Mouse (Mus musculus): ENCODE measurements at regions not wholly inside any gene's neighbourhood (a gene's known extent, or its start where the extent isn't known, plus 50 kb on each side); places are given as distances from the start of the nearest gene placed in this dataset.
"Not testable (repeated sequence)": the region's sequence is repeated elsewhere in the genome, so short reads cannot be mapped to it uniquely, and the experiment has no call there.

- ATAC-seq (ENCODE audit: low TSS enrichment) = peak; percentile 31; the same call in 1 of the 2 replicates
Observed at GRCm38 (mm10) chr16:30683986-30684385, 84.5 kb downstream of the Fam43a start.

- ATAC-seq (ENCODE audit: low TSS enrichment) = no peak
Observed at GRCm38 (mm10) chr16:30686536-30686935, 87.0 kb downstream of the Fam43a start.

GRCm38 (mm10) chr16:30687225-30687624, 87.7 kb downstream of the Fam43a start:
- ATAC-seq (ENCODE audit: low TSS enrichment) = no peak

- no peak for ATAC-seq (ENCODE audit: low TSS enrichment)
Observed at GRCm38 (mm10) chr16:30687682-30688081, 88.2 kb downstream of the Fam43a start.

- no peak for ATAC-seq (ENCODE audit: low TSS enrichment)
Observed at GRCm38 (mm10) chr16:30690531-30690930, 91.0 kb downstream of the Fam43a start.

- no peak for ATAC-seq (ENCODE audit: low TSS enrichment)
Observed at GRCm38 (mm10) chr16:30691964-30692363, 92.4 kb downstream of the Fam43a start.

GRCm38 (mm10) chr16:30692541-30693141, 93.1 kb downstream of the Fam43a start:
- no peak for ATAC-seq (ENCODE audit: low TSS enrichment)

GRCm38 (mm10) chr16:30693206-30693605, 93.7 kb downstream of the Fam43a start:
- ATAC-seq (ENCODE audit: low TSS enrichment) = no peak

GRCm38 (mm10) chr16:30693839-30694527, 94.5 kb downstream of the Fam43a start:
- no peak for ATAC-seq (ENCODE audit: low TSS enrichment)

- no peak for ATAC-seq (ENCODE audit: low TSS enrichment)
Observed at GRCm38 (mm10) chr16:30695691-30696090, 96.2 kb downstream of the Fam43a start.

- peak; percentile 83 for ATAC-seq (ENCODE audit: low TSS enrichment)
Observed at GRCm38 (mm10) chr16:30697209-30697608, 97.7 kb downstream of the Fam43a start.

GRCm38 (mm10) chr16:30697806-30698205, 98.3 kb downstream of the Fam43a start:
- ATAC-seq (ENCODE audit: low TSS enrichment) = peak; percentile 64

- ATAC-seq (ENCODE audit: low TSS enrichment) = no peak
Observed at GRCm38 (mm10) chr16:30703831-30704230, 104.3 kb downstream of the Fam43a start.

- ATAC-seq (ENCODE audit: low TSS enrichment) = no peak
Observed at GRCm38 (mm10) chr16:30709501-30709900, 110.0 kb downstream of the Fam43a start.

- ATAC-seq (ENCODE audit: low TSS enrichment) = no peak
Observed at GRCm38 (mm10) chr16:30709975-30710374, 110.5 kb downstream of the Fam43a start.

- ATAC-seq (ENCODE audit: low TSS enrichment) = no peak
Observed at GRCm38 (mm10) chr16:30712570-30712969, 113.0 kb downstream of the Fam43a start.

- ATAC-seq (ENCODE audit: low TSS enrichment) = not testable (repeated sequence)
Observed at GRCm38 (mm10) chr16:30717577-30717976, 118.1 kb downstream of the Fam43a start.

- no peak for ATAC-seq (ENCODE audit: low TSS enrichment)
Observed at GRCm38 (mm10) chr16:30720791-30721190, 121.3 kb downstream of the Fam43a start.

GRCm38 (mm10) chr16:30721223-30721622, 121.7 kb downstream of the Fam43a start:
- ATAC-seq (ENCODE audit: low TSS enrichment) = no peak

- ATAC-seq (ENCODE audit: low TSS enrichment) = no peak
Observed at GRCm38 (mm10) chr16:30722372-30722771, 122.8 kb downstream of the Fam43a start.

- ATAC-seq (ENCODE audit: low TSS enrichment) = no peak
Observed at GRCm38 (mm10) chr16:30724591-30724990, 125.1 kb downstream of the Fam43a start.

GRCm38 (mm10) chr16:30732770-30733415, 133.4 kb downstream of the Fam43a start:
- ATAC-seq (ENCODE audit: low TSS enrichment) = no peak

GRCm38 (mm10) chr16:30733478-30733877, 134.0 kb downstream of the Fam43a start:
- no peak for ATAC-seq (ENCODE audit: low TSS enrichment)

Measured in frontal cortex, adult (tissue).